Mouse (Mus musculus): Measurements from ENCODE around the gene Hhat.

The Hhat gene

DNA sequence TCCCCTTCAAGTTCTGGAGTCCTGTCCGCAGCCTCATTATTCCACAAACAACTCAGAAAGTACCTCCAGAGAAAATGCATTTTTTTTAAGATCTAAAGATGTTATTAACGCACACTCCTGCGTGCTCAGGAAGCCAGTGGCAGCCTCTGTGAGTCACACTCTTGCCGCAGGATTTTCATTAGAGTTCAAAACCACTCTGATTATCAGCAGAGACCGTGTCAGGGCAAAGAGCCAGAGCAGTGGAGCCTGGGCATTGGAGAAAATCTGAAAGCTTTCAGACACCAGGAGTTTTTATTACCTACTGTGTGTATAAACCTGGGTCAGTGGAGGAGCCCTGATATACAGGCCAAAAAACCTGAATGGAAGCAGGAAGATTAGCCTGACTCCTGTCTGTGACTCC is 292.8 kb downstream of the Hhat start:
- no peak for DNase-seq

DNA sequence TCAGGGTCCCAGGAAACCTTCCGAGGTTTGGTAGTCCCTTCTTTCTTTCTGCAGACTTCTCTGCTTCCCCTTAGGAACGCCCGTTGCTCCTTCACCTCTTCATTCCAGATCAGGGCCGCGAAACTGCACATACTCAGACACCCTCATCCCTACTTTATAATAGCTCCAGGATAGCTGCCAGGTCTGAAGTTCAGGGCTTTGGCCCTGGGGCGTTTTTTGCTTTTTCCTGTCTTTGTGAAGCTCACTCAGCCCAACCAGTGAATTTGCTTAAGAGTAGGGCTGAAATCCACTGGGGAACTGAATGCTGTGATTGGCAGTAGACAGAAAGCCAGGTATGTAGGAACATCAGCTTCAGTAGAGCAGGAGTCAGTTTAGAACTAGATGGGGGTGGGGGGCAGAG is 293.5 kb downstream of the Hhat start:
- no peak for DNase-seq

DNA sequence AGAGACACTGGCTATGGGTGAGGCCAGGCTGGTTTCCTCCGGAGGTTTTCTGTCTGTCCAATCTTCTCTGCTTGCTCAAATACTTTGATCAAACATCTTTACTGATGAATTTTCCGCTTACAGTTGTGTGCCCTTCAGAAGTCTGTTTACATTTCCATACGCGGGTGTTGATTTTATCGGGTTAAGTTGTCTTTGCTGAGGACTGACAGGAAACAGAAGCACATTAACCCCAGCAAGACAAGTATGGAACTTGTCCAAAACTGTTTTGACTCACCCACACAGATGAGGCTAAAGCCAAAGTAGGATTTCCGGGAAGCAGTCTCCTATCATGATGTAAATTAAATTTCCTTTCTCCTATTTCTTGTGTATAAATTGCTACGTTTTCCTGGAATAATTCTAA is 294.3 kb downstream of the Hhat start:
- no peak for DNase-seq

GRCm38 (mm10) chr1:192473134-192473533 is 297.9 kb downstream of the Hhat start:
- DNase-seq, result no peak

DNA sequence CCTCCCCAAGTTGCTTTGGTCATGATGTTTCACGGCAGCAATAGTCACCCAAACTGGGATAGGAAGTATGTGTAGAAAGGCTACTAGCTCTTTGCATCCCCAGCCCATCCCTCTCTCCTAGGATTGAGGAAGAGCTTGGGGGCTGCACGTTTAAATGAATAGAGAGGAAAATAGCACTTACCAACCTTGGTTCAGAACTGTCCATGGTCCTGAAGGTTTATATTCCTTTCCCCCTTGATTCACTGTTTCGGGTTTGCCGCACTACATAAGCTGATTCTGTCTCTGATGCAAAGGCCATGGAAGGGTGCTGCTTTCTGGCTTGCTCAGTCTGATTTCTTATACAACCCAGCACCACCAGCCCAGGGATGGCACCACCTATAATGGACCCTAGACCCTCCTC is 298.7 kb downstream of the Hhat start:
- no peak for DNase-seq

DNA sequence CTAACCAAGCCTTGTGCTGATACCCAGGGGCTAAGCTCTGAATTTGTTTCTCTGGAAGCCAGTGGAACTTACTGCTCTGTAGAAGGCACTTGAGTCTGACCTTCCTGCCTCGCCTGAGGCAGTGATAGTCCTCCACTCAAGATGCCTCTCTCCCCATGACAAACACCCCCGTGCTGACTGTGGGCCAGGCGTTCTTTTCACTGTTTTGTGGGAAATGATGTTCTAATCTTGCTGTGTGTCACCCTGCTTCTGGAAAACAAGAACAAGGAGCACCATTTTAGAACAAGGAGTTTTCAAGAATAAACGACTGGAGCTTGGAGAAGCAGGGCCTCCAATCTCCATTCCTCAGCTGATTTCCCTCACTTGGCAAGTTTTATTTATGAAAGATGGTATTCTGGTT is 307.3 kb downstream of the Hhat start:
- DNase-seq, result no peak

GRCm38 (mm10) chr1:192457526-192458206 is 313.4 kb downstream of the Hhat start:
- peak; percentile 85 for DNase-seq

GRCm38 (mm10) chr1:192457037-192457436 is 314.0 kb downstream of the Hhat start:
- no peak for DNase-seq

DNA sequence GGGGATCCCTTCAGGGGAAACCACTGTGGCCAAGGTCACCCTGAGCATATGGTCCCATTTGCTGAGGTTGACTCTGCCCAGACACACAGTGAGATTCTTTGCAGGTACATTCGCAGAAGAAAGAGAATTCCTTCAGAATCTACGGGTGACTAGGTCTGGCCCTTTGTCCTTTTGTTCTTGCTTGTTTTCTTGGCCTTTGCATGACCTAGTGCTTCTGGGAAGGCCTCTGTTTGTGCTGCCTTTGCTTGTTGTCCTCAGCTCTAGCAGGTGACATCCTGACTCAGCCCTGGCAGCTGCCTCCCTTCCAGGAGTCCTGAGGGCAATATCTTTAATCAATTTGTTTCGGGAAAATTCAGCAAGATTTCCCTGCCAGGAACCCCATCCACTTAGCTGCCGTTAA is 316.0 kb downstream of the Hhat start:
- no peak for DNase-seq

GRCm38 (mm10) chr1:192454501-192454900 is 316.5 kb downstream of the Hhat start:
- DNase-seq, result no peak

DNA sequence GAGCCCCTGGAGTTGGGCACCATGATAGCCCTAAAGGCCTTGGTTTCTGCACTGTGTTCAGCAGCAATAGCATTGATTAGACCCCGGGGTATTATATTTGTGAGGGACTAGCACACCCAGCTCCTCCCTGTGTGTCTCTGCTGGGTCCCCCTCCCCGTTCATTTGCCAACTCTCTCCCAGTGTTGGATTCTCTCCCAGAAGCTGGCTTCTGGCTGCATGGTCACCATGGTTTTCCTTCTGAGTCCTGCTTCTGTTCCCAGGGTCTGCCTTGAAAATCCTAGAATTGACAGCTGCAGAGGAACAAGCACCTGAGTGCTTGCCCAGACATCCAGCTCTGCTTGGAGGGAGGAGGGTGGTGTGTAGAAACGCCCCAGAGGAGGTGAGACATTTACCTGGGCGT is 319.3 kb downstream of the Hhat start:
- no peak for DNase-seq

GRCm38 (mm10) chr1:192450425-192450824 is 320.6 kb downstream of the Hhat start:
- no peak for DNase-seq

GRCm38 (mm10) chr1:192449572-192450351 is 321.3 kb downstream of the Hhat start:
- DNase-seq, result peak; percentile 15

GRCm38 (mm10) chr1:192448512-192448911 is 322.5 kb downstream of the Hhat start:
- no peak for DNase-seq

DNA sequence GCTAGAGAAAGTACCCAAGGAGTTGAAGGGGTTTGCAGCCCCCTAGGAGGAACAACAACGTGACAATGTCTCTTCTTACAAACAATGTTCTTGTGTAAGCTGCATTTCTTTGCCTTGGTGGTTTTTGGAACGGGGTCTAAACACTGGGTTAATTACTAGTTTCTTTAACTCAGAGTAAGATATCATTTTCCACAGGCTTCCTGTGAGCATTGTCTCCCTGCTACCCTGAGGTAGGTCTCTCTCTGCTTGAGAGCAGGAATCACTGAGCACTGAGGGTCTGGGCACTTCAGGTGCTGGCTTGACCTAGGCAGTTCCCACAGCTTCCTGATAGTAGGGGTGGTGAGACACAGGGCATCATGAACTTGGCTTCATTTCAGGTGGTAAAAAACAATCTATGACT is 323.4 kb downstream of the Hhat start:
- DNase-seq, result no peak

Measured in kidney, postnatal 10 days (tissue).